In genomic region chr8:20264612-20265011, GRCm38 (mm10) we compare ENCODE assay signal across 8 mouse cellular contexts.
A peak's percentile ranks its signal among the peaks of the same experiment; 100 is the strongest.
DNase-seq lines count a peak whose midpoint lies in the region; ATAC-seq and TF ChIP-seq lines count a peak whose summit lies in the region.
"Not testable (repeated sequence)": the region's sequence is repeated elsewhere in the genome, so short reads cannot be mapped to it uniquely, and the experiment has no call there.

No protein-coding gene starts in this region.

- H3K4me3 ChIP-seq in embryonic facial prominence, embryonic 11.5 days (ENCODE audit: low read depth, low read length); hindbrain, embryonic 11.5 days (ENCODE audit: low read depth, low read length); hindbrain, postnatal 0 days (ENCODE audit: low read length); intestine, embryonic 14.5 days (ENCODE audit: low read depth, low read length); lung, postnatal 0 days (ENCODE audit: low read depth, low read length); stomach, embryonic 15.5 days (replicated peaks): not testable (repeated sequence)

- not testable (repeated sequence) for H3K27me3 ChIP-seq in embryonic facial prominence, embryonic 11.5 days (ENCODE audit: control insufficient read depth, insufficient read depth, low read length); hindbrain, embryonic 11.5 days (ENCODE audit: control insufficient read depth, insufficient read depth, low read length); hindbrain, postnatal 0 days (ENCODE audit: insufficient read depth, low read length); intestine, embryonic 14.5 days (replicated peaks; ENCODE audit: control insufficient read depth, insufficient read depth, low read length); lung, postnatal 0 days (replicated peaks; ENCODE audit: insufficient read depth, low read length); stomach, embryonic 15.5 days (replicated peaks)

- not testable (repeated sequence) for TF ChIP-seq CTCF in hindbrain, postnatal 0 days (IDR thresholded peaks at IDR 0.05; ENCODE audit: low read depth); lung, postnatal 0 days (IDR thresholded peaks at IDR 0.05)

- H3K36me3 ChIP-seq in embryonic facial prominence, embryonic 11.5 days (replicated peaks; ENCODE audit: control insufficient read depth, insufficient read depth, low read depth, low read length); hindbrain, embryonic 11.5 days (ENCODE audit: control insufficient read depth, insufficient read depth, low read length); hindbrain, postnatal 0 days (ENCODE audit: insufficient read depth, low read length); intestine, embryonic 14.5 days (ENCODE audit: control insufficient read depth, insufficient read depth, low read length); lung, postnatal 0 days (ENCODE audit: insufficient read depth, low read length); stomach, embryonic 15.5 days: not testable (repeated sequence)

- not testable (repeated sequence) for H3K9me3 ChIP-seq in embryonic facial prominence, embryonic 11.5 days (replicated peaks; ENCODE audit: control insufficient read depth, low read length); hindbrain, embryonic 11.5 days (ENCODE audit: control insufficient read depth, low read length); hindbrain, postnatal 0 days (ENCODE audit: low read length); intestine, embryonic 14.5 days (ENCODE audit: control insufficient read depth, low read length); lung, postnatal 0 days (ENCODE audit: low read length); stomach, embryonic 15.5 days

- H3K4me2 ChIP-seq in embryonic facial prominence, embryonic 11.5 days (ENCODE audit: low read depth, low read length); hindbrain, embryonic 11.5 days (replicated peaks; ENCODE audit: low read depth, low read length); hindbrain, postnatal 0 days (ENCODE audit: low read depth, low read length); intestine, embryonic 14.5 days (ENCODE audit: low read length); lung, postnatal 0 days (replicated peaks; ENCODE audit: low read depth, low read length); stomach, embryonic 15.5 days: not testable (repeated sequence)

- H3K27ac ChIP-seq in embryonic facial prominence, embryonic 11.5 days (replicated peaks; ENCODE audit: low read depth, low read length); hindbrain, embryonic 11.5 days (ENCODE audit: low read depth, low read length); hindbrain, postnatal 0 days; intestine, embryonic 14.5 days (ENCODE audit: low read depth); lung, postnatal 0 days (ENCODE audit: low read length); stomach, embryonic 15.5 days: not testable (repeated sequence)

- peak; percentile 4 for DNase-seq in A20 (ENCODE audit: low read depth, low spot score)
- peak; percentile 1 for DNase-seq in ES-CJ7 (ENCODE audit: low read depth, low spot score)
- not testable (repeated sequence) for DNase-seq in embryonic facial prominence, embryonic 11.5 days (ENCODE audit: low spot score); hindbrain, embryonic 11.5 days (ENCODE audit: low spot score); intestine, embryonic 14.5 days (ENCODE audit: low spot score)
- DNase-seq in hindbrain, postnatal 0 days (ENCODE audit: low spot score): peak; percentile 0
- DNase-seq in lung, postnatal 0 days (ENCODE audit: low spot score): peak; percentile 7

- H3K4me1 ChIP-seq in embryonic facial prominence, embryonic 11.5 days (ENCODE audit: control insufficient read depth, insufficient read depth, low read length); hindbrain, embryonic 11.5 days (replicated peaks; ENCODE audit: control insufficient read depth, insufficient read depth, low read length); hindbrain, postnatal 0 days (ENCODE audit: insufficient read depth, low read length); intestine, embryonic 14.5 days (replicated peaks; ENCODE audit: control insufficient read depth, insufficient read depth, low read length); lung, postnatal 0 days (ENCODE audit: insufficient read depth, low read depth, low read length); stomach, embryonic 15.5 days: not testable (repeated sequence)

- not testable (repeated sequence) for TF ChIP-seq EP300 in lung, postnatal 0 days (IDR thresholded peaks at IDR 0.05)

- 80% methylated on average over 1 of the region's 1 CpGs for WGBS in embryonic facial prominence, embryonic 11.5 days
- WGBS in hindbrain, embryonic 11.5 days: 83% methylated on average over 1 of the region's 1 CpGs
- WGBS in hindbrain, postnatal 0 days: 74% methylated on average over 1 of the region's 1 CpGs
- WGBS in intestine, embryonic 14.5 days: 83% methylated on average over 1 of the region's 1 CpGs
- 56% methylated on average over 1 of the region's 1 CpGs for WGBS in lung, postnatal 0 days
- WGBS in stomach, embryonic 15.5 days: 63% methylated on average over 1 of the region's 1 CpGs

- 0 out of 2 replicates have a peak, but pooled peaks have one; percentile 62 for ATAC-seq in embryonic facial prominence, embryonic 11.5 days (replicated peaks; ENCODE audit: insufficient number of reproducible peaks, low FRiP score, low TSS enrichment, low read depth)
- ATAC-seq in hindbrain, embryonic 11.5 days (ENCODE audit: low FRiP score): 0 out of 2 replicates have a peak, but pooled peaks have one; percentile 47
- ATAC-seq in hindbrain, postnatal 0 days; lung, postnatal 0 days: not testable (repeated sequence)
- 0 out of 2 replicates have a peak, but pooled peaks have one; percentile 55 for ATAC-seq in intestine, embryonic 14.5 days (replicated peaks; ENCODE audit: low FRiP score, low TSS enrichment, low read depth)
- peak; percentile 53; the same call in 1 of the 2 replicates for ATAC-seq in stomach, embryonic 15.5 days (ENCODE audit: insufficient read depth, low FRiP score, low read depth)

- H3K9ac ChIP-seq in embryonic facial prominence, embryonic 11.5 days (replicated peaks; ENCODE audit: low read length); hindbrain, embryonic 11.5 days (ENCODE audit: low read depth, low read length); hindbrain, postnatal 0 days (replicated peaks; ENCODE audit: low read length); intestine, embryonic 14.5 days (ENCODE audit: low read length); lung, postnatal 0 days (replicated peaks; ENCODE audit: low read depth); stomach, embryonic 15.5 days: not testable (repeated sequence)
